7 mouse cellular contexts compared by ENCODE assay signal in genomic region chr7:141291921-141292582, GRCm38 (mm10). TPM values are rescaled to one million over a fixed set of nuclear protein-coding genes. Genes with fewer than 3 reads are reported as not detected.
DNase-seq lines count a peak whose midpoint lies in the region; ATAC-seq and TF ChIP-seq lines count a peak whose summit lies in the region.

TSS of gene Drd4 (plus strand) at chr7:141292006.

- TF ChIP-seq CTCF in lung, adult 2 months (IDR thresholded peaks at IDR 0.05; ENCODE audit: insufficient read depth, low read length), result no peak

- no peak within 1 kb of the TSS for H3K27ac ChIP-seq in lung, embryonic 16.5 days (ENCODE audit: low read length)
- H3K27ac ChIP-seq in embryonic facial prominence, embryonic 12.5 days, result no peak within 1 kb of the TSS
- H3K27ac ChIP-seq in intestine, embryonic 14.5 days (ENCODE audit: low read depth), result no peak within 1 kb of the TSS
- H3K27ac ChIP-seq in midbrain, embryonic 16.5 days (ENCODE audit: low read length), result no peak within 1 kb of the TSS

- peaks cover 11% of the 10 kb centered on the region for H3K4me1 ChIP-seq in lung, embryonic 16.5 days (replicated peaks; ENCODE audit: control insufficient read depth, insufficient read depth, low read length)
- peaks cover 15% of the 10 kb centered on the region for H3K4me1 ChIP-seq in lung, adult 2 months (ENCODE audit: control insufficient read depth, insufficient read depth, low read length)
- H3K4me1 ChIP-seq in embryonic facial prominence, embryonic 12.5 days, result peaks cover 30% of the 10 kb centered on the region
- peaks cover 18% of the 10 kb centered on the region for H3K4me1 ChIP-seq in intestine, embryonic 14.5 days (replicated peaks; ENCODE audit: control insufficient read depth, insufficient read depth, low read length)
- peaks cover 16% of the 10 kb centered on the region for H3K4me1 ChIP-seq in midbrain, embryonic 16.5 days (ENCODE audit: control insufficient read depth, insufficient read depth, low read length)

- DNase-seq in lung, adult 2 months, result no peak
- DNase-seq in intestine, embryonic 14.5 days (ENCODE audit: low spot score), result peak; percentile 72
- no peak for DNase-seq in gastrocnemius, postnatal 14 days

- ATAC-seq in lung, embryonic 16.5 days (ENCODE audit: low read depth), result peak; percentile 82
- no peak; the same call in 1 of the 2 replicates for ATAC-seq in embryonic facial prominence, embryonic 12.5 days (ENCODE audit: insufficient number of reproducible peaks, insufficient read depth, low FRiP score, low TSS enrichment)
- peak; percentile 74 for ATAC-seq in intestine, embryonic 14.5 days (replicated peaks; ENCODE audit: low FRiP score, low TSS enrichment, low read depth)
- peak; percentile 70 for ATAC-seq in midbrain, embryonic 16.5 days
- ATAC-seq in activated CD4-positive, CD25-positive, alpha-beta regulatory T cell, adult 4 months, result no peak

- TF ChIP-seq POLR2A in lung, adult 2 months (IDR thresholded peaks at IDR 0.05; ENCODE audit: borderline replicate concordance, extremely low read depth, low read depth, low read length), result no peak

- H3K4me3 ChIP-seq in lung, embryonic 16.5 days (ENCODE audit: low read length), result peak within 1 kb of the TSS; percentile 52
- H3K4me3 ChIP-seq in lung, adult 2 months (replicated peaks; ENCODE audit: extremely low read depth, low read depth, low read length), result no peak within 1 kb of the TSS
- H3K4me3 ChIP-seq in embryonic facial prominence, embryonic 12.5 days, result peak within 1 kb of the TSS; percentile 54
- H3K4me3 ChIP-seq in intestine, embryonic 14.5 days (ENCODE audit: low read depth, low read length), result peak within 1 kb of the TSS; percentile 45
- H3K4me3 ChIP-seq in midbrain, embryonic 16.5 days (ENCODE audit: low read depth, low read length), result peak within 1 kb of the TSS; percentile 51

- H3K9ac ChIP-seq in lung, embryonic 16.5 days (ENCODE audit: low read length), result peak within 1 kb of the TSS; percentile 66
- peak within 1 kb of the TSS; percentile 65 for H3K9ac ChIP-seq in embryonic facial prominence, embryonic 12.5 days
- H3K9ac ChIP-seq in intestine, embryonic 14.5 days (ENCODE audit: low read length), result peak within 1 kb of the TSS; percentile 47
- H3K9ac ChIP-seq in midbrain, embryonic 16.5 days (ENCODE audit: low read depth, low read length), result peak within 1 kb of the TSS; percentile 72

- H3K9me3 ChIP-seq in lung, embryonic 16.5 days (ENCODE audit: control insufficient read depth, low read length), result no peaks in the 10 kb centered on the region
- H3K9me3 ChIP-seq in embryonic facial prominence, embryonic 12.5 days, result no peaks in the 10 kb centered on the region
- no peaks in the 10 kb centered on the region for H3K9me3 ChIP-seq in intestine, embryonic 14.5 days (ENCODE audit: control insufficient read depth, low read length)
- no peaks in the 10 kb centered on the region for H3K9me3 ChIP-seq in midbrain, embryonic 16.5 days (replicated peaks; ENCODE audit: control insufficient read depth, low read length, poor library complexity, severe bottlenecking)

- H3K36me3 ChIP-seq in lung, embryonic 16.5 days (ENCODE audit: control insufficient read depth, insufficient read depth, low read length), result 0 out of 2 replicates have a peak, but pooled peaks cover 2% of the 10 kb centered on the region
- 0 out of 2 replicates have a peak, but pooled peaks cover 3% of the 10 kb centered on the region for H3K36me3 ChIP-seq in embryonic facial prominence, embryonic 12.5 days
- peaks cover 7% of the 10 kb centered on the region for H3K36me3 ChIP-seq in intestine, embryonic 14.5 days (ENCODE audit: control insufficient read depth, insufficient read depth, low read length)
- no peaks in the 10 kb centered on the region for H3K36me3 ChIP-seq in midbrain, embryonic 16.5 days (ENCODE audit: control insufficient read depth, insufficient read depth, low read length)

- peak within 1 kb of the TSS; percentile 82 for H3K4me2 ChIP-seq in lung, embryonic 16.5 days (ENCODE audit: low read depth, low read length)
- peak within 1 kb of the TSS; percentile 96 for H3K4me2 ChIP-seq in embryonic facial prominence, embryonic 12.5 days (replicated peaks)
- peak within 1 kb of the TSS; percentile 91 for H3K4me2 ChIP-seq in intestine, embryonic 14.5 days (ENCODE audit: low read length)
- H3K4me2 ChIP-seq in midbrain, embryonic 16.5 days (ENCODE audit: low read length), result peak within 1 kb of the TSS; percentile 92

- intact Hi-C loops in gastrocnemius, postnatal 14 days (cut with DNase I; ENCODE audit: low total_unique reads), result no loop called here

- peaks cover 39% of the 10 kb centered on the region for H3K27me3 ChIP-seq in lung, embryonic 16.5 days (ENCODE audit: control insufficient read depth, insufficient read depth, low read depth, low read length)
- H3K27me3 ChIP-seq in embryonic facial prominence, embryonic 12.5 days, result peaks cover 57% of the 10 kb centered on the region
- peaks cover 57% of the 10 kb centered on the region for H3K27me3 ChIP-seq in intestine, embryonic 14.5 days (replicated peaks; ENCODE audit: control insufficient read depth, insufficient read depth, low read length)
- peaks cover 38% of the 10 kb centered on the region for H3K27me3 ChIP-seq in midbrain, embryonic 16.5 days (ENCODE audit: control insufficient read depth, insufficient read depth, low read depth, low read length)

- 3% methylated on average over 41 of the region's 46 CpGs for WGBS in lung, embryonic 16.5 days
- WGBS in lung, adult 2 months, result 7% methylated on average over 46 of the region's 46 CpGs
- WGBS in embryonic facial prominence, embryonic 12.5 days, result 2% methylated on average over 45 of the region's 46 CpGs
- WGBS in intestine, embryonic 14.5 days, result 4% methylated on average over 46 of the region's 46 CpGs
- WGBS in midbrain, embryonic 16.5 days, result 1% methylated on average over 46 of the region's 46 CpGs

RNA-seq across cellular contexts. Expression of gene Drd4, which starts in this region (rescaled TPM):
- polyA plus RNA-seq in lung, embryonic 16.5 days (2015; fragmentation: Nextera tagmentation; extraction: Ambion mirVana), result 0.11 and 0.43 TPM in 2 replicates
- polyA plus RNA-seq in lung, adult 2 months (2012; rRNA removed), result not detected in 2 replicates
- 1.7 and 2.3 TPM in 2 replicates for polyA plus RNA-seq in embryonic facial prominence, embryonic 12.5 days (2016; fragmentation: Nextera tagmentation; extraction: Ambion mirVana)
- polyA plus RNA-seq in intestine, embryonic 14.5 days (2014; fragmentation: Nextera tagmentation; extraction: Ambion mirVana), result 0.39 and 0.93 TPM in 2 replicates
- polyA plus RNA-seq in midbrain, embryonic 16.5 days (2015; fragmentation: Nextera tagmentation; extraction: Ambion mirVana), result 0.58 and 1.2 TPM in 2 replicates
- polyA plus RNA-seq in activated CD4-positive, CD25-positive, alpha-beta regulatory T cell, adult 4 months (2017; shearing (Covaris generic)), result not detected
- under 1 TPM; 0.31 to 0.33 TPM for total RNA-seq in gastrocnemius, postnatal 14 days (2021)

Comparison
In these comparisons a context has a peak if more than half of its experiments do, and no peak if none do; other contexts are left out.
1. Peak in ATAC-seq, H3K4me3 ChIP-seq, H3K9ac ChIP-seq and H3K4me2 ChIP-seq in lung, embryonic 16.5 days; RNA of the gene not detected or under 1 TPM.
2. Peak in DNase-seq, ATAC-seq, H3K4me3 ChIP-seq, H3K9ac ChIP-seq and H3K4me2 ChIP-seq in intestine, embryonic 14.5 days; RNA of the gene not detected or under 1 TPM.